Mouse (Mus musculus) adrenal gland (tissue): ENCODE data around the gene Pqbp1.

Experiments
- intact Hi-C: fragments of 180-260 bp; cut with DNase I; formaldehyde crosslinking; loops from one replicate; pipeline ENCODE4 v1.15.1; 2025

The Pqbp1 gene

DNA sequence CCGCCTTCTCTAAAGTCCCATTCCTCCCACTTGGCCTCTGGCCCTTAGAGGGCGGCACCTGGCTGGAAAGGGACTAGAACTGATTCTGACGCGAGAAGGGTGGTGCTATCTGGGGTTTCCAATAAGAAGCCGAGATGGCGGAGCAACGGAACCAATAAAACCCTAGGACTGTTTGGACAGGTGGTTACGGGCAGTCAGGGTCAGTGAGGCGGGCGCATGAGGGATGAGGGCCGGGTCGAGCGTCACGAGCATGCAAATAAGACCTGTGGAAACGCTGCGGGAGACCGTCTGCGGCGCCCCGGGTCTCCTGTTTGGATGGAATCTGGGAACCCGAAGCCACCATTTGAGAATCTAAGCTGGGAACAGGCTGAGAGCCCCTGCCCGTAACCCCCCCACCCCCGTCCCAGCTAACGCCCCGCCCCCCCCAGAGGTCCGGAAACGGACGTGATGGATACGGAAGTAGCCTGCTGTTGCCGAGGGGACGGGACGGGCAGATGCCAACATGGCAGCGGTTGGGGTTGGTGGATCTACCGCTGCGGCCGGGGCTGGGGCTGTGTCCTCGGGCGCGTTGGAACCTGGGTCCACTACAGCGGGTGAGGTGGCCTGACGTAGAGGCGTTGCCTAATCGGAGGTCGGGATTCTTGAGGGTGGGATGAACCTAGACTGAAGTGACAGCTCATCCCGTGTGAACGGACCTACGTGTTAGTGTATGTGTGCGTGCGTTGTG lies 15.1 kb downstream of the Pqbp1 start, which contains the start of gene Slc35a2:
TSS of gene Slc35a2 (plus strand) at position 188 of the 727 bp plus-strand sequence.
- intact Hi-C loops: no loop called here

DNA sequence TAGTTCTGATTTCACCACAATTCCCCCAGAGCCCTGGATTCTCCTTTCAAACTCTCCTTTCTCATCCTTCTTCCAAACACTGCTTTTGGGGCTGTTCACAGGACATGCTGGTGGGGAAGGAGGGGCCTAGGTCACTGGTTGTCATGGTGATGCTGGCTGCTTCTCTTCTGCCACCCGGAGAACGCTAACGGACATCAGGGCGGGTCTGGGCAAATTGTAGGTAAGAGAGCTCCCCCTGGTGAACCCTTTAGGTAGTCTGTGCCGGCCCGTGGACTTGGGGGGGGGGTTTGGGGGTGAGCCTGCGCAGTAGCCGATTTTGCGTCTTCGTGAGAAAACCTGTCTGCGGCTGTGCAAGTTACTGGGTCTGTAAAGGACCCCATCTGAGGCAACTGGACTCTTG lies 19.2 kb downstream of the Pqbp1 start:
- intact Hi-C loops: no loop called here

DNA sequence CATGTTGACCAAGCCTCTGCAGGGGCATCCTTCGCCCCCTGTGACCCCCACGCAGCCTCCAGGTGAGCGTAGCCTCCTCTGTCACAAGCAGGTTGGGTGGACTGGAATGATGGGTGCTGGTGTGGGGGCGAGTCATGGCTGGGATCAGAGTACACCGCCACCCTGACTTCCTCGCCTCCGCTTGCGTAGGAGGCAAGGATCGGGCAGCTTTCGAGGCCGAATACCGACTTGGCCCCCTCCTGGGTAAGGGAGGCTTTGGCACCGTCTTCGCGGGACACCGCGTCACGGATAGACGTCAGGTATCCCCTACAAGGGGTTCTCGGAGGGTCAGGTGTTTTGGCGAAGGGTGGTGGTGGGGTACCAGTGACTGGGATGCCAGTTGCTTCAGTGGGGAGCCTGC lies 20.6 kb downstream of the Pqbp1 start:
- intact Hi-C loops: no loop called here

DNA sequence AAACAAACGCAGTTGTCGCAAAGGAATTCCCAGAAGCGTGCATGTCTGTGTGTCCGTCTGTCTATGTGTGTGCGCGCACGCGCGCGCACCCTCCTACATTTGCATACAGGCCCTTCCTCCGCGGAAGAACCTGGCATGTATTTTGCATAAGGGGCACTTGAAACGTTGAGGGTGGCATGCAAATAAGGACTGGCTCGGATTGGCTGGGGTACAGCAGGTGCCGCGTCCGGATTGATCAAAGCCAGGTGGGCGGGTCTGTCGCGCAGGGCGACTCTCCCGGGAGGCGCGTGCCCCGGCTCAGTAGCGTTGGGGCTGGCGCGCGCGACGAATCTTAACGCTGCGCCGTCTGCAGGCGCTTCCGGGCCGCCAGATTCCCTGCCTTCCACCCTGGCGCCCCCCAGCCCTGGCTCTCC lies 21.1 kb downstream of the Pqbp1 start, which contains the start of gene Pim2:
TSS of gene Pim2 (plus strand) at position 256 of the 413 bp plus-strand sequence.
- intact Hi-C loops: no loop called here

DNA sequence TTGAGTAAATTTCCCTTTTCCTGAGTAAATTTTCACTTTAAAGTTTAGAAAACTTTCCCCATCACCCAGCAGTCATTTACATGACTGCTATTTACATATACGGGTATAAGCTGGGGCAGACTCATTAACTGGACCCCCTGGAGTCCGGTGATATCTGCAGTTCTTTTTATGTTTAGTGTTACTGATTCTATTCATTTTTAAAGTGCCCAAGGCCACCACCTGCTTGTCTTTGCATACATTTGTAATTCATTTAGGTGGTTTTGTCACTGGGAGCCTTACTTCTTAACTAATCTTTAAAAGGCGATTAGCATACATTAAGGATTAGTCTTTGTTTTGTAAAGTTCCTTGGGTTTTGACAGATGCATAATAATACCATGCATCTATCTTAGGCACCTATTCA lies 29.2 kb downstream of the Pqbp1 start:
- intact Hi-C loops: no loop called here

DNA sequence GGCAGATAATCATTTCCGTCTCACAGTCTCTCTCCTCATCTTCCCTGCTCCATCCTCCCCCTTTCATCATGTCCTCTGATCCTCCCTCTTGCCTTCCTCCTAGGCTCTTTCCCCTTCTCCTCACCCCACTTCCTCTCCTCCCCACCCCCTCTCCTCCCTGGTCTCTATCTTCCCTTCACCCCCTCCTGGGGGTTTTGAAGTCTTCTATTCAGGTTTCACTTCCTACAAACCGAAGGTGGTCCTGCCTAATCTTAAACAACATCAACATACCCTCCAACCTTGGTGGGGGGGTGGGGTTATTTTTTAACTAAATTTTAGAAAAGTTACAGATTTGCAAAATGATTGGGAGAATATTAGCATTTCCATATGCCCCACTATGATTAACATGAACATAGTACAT lies 30.6 kb downstream of the Pqbp1 start:
- intact Hi-C loops: no loop called here

DNA sequence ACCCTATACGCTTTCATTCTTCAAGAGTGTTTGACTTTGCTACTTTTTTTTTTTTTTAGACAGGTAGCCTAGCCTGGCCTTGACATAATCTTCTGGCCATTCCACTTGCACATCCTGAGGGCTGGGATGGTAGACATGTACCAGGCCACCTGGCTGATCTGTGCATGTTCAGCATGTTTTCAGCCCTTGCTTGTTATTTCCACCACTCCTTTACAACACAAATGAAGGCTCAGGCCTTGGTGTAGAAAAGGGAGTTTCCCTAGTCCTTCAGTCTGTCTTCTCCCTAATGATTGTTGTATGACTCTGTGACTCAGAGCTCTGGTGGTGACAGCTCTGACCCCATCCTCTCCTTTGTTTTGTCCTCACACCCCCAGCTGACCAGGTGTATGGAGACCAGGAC lies 31.9 kb downstream of the Pqbp1 start:
- intact Hi-C loops: no loop called here

DNA sequence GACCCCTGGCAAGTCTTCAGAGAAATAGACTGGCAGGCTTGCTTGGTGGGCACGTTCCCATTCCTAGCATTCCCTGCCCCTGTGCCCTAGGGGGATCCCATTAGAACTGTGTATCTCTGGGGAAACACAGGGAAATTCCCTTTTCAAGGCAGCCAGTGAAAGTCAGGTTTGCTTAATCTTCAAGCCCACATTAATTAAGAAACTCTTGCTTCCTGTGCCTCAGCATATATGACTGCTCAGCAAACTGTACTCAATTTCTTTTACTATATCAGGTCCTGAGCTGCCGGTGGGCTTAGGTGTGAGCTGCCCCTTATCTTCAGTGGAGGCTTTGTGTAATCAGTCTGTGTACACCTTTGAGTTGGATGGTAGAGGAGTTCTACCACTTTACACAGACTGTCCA lies 33.3 kb downstream of the Pqbp1 start:
- intact Hi-C loops: no loop called here

DNA sequence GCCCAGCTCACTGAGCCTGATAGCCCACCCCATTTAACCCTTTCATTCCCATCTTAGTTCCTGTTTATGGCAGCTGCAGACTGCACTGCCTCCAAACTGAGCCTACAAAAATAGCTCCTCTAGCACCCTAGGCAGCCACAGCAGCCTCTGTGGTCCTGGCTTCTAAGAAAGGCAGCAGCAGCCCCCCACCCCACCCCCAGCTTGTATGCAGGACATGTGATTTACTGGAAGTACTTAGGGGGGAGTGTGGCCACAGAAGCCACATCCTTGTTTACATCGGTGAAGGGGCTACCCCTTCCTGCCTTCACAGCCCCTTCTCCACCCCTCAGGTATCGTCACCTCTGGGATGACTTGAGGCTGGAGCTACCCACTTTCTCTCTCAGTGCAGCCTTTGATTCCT lies 33.7 kb downstream of the Pqbp1 start:
- intact Hi-C loops: no loop called here

DNA sequence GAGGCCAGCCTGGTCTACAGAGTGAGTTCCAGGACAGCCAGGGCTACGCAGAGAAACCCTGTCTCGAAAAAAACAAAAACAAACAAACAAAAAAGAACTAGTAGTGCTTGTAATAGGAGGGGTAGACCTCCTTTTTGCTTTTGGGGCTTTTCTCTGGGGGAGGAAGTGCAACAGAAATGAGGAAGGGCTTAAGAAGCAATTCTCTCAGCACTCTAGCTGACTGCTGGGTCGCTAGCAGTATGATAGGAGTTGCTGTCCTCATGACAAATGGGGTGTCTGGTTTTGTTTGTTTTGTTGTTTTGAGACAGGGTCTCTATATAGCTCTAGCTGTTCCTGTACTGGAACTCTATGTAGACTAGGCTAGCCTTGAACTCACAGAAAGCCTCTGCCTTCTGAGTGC lies 34.5 kb downstream of the Pqbp1 start:
- intact Hi-C loops: no loop called here

DNA sequence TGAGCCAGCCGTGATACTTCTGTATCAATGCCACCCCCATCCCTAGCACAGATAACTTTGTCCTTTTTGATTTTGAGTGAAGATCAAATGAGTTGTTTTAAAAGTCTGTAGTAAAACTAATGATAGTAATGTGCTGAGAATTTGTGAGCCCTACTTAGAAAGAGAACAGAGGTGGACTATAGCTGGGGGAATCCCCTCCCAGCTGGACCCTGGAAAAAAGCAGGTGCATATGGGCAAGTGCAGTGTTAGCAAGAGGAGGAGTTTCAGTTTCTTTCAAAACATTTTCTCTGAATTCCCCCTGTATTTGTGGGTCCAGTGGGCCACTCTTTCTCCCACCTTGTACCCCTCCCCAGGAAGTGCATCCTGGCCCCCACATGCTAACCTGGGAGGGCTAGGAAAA lies 35.9 kb downstream of the Pqbp1 start:
- intact Hi-C loops: no loop called here

DNA sequence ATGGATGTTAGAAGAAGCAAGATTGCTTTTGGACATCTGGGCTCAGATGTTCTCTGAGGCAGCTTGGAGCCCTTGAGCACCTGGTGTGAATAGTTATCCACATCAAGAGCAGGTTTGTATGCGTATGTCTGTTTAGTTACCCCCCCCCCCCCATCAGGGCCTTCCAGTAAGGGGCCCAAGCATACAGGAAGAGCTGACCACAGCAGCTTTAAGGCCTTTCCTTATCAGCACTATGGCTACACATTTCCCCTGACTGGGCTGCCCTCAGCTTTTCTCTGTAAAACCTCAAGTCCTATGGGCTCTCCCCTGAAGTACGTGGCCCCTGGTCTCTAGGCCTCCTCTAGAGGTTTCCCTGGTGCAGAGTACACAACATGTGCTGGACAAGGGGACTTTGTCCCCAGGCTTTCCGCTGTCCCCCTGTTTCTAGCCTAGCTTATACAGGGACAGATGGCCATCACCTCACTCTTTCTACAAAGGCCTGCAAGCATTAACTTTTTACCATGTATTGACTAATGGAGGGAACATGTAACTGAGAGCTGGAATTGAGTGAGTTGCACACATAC lies 39.8 kb downstream of the Pqbp1 start:
- intact Hi-C loops: no loop called here

DNA sequence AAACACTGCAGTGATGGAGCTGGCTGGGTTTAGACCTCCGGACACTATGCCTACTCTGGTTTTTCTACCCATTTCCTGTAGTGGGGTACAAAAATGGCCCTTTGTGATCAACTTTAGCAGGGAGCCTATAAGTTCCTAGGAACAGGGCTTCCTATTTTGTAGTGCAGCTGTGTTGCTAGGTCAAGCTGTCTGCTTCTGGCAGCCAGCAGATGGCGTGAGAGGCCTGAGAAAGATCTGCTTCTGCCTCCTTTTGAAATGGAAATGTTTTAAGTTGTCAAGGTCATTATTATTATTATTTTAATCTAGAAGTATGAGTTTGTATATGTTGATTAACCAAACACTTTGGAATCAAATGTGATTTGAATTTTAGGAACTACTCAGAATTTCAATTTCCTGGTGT lies 44.5 kb downstream of the Pqbp1 start:
- intact Hi-C loops: no loop called here

DNA sequence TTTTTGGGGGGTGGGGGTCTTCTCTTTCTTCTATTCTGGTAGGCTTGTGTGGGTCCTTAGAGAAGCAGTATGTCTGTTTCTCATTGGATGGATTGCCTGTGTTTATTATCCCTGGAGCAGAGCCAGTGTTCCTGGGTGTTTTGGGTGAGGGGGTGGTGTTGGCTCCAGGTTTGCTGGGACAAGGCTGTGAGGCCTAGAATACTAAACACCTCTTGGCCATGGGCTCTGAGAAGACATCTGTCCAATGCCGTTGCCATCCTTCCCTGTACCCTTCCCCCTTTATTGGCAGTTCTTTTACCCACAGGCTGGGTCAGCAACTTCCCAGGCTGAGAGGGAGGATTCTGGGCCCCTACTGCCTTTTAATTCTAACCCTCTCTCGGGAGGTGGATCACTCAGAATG lies 51.2 kb downstream of the Pqbp1 start:
- intact Hi-C loops: no loop called here
